Mouse (Mus musculus) E14TG2a.4 (cell line): ENCODE measurements around the gene 9230102O04Rik.

Experiments
- CTCF ChIP-seq: conservative IDR thresholded peaks from 2 replicates; pipeline ENCODE4 v1.5.1; 2014; ENCODE audit warnings: low read length
- NANOG ChIP-seq: IDR thresholded peaks from 2 replicates; pipeline ENCODE4 v1.6.1; 2014; ENCODE audit warnings: borderline replicate concordance, low read length, mixed read lengths
- POU5F1 ChIP-seq: IDR thresholded peaks from 2 replicates; pipeline ENCODE4 v1.6.1; 2014; ENCODE audit warnings: low read length, borderline replicate concordance

DNA sequence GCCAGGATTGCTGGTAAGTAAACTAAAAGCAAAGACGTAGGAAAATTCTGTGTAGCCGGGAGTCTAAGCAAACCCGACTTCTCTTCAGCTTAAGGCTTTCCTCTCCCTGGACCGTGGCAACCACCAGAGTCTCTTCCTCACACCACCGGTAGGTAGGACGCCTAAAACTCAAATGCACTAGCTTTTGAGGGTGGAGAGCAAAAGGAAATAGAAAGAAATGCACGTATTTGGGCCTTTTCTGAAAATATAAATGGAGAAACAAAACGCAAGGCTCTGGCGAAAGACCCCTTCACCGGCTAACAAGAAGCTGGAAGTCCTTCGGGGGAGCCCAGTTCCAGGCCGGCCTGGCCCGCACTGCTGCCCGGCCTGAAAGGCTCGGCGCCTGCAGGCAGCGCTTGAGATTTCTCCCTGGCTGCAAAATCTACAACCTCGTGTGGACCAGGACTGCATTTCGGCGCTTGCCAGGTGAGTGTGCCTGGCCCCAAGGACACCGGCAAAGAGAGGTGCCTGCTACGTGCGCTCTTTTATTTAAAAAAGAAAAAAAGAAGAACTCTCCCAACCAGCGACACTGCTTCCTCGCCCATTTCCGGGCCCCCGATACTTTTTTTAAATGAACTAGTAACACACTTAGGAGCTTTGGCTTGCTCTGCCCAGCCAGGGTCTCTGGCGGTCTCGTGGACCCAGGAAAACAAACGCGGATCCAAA lies 12.6 kb downstream of the 9230102O04Rik start:
- TF ChIP-seq CTCF (no peak), POU5F1 (no peak), NANOG (no peak)
